Mouse (Mus musculus) heart, postnatal 36 days (tissue): ENCODE measurements at regions not wholly inside any gene's neighbourhood (a gene's known extent, or its start where the extent isn't known, plus 50 kb on each side); places are given as distances from the start of the nearest gene placed in this dataset.
"Not testable (repeated sequence)": the region's sequence is repeated elsewhere in the genome, so short reads cannot be mapped to it uniquely, and the experiment has no call there.

Experiments
- DNase-seq, 2 experiments: peaks; one replicate each; pipeline ENCODE4 v3.0.0; 2021 to 2022
- intact Hi-C: fragments of 180-260 bp; cut with DNase I; formaldehyde crosslinking; loops from one replicate; pipeline ENCODE4 v1.15.1; 2025

- no peak for DNase-seq
- intact Hi-C loops = no loop called here
These were observed 100.0 kb downstream of the Wdr20rt start for GRCm38 (mm10) chr12:65325347-65325746.

- no peak for DNase-seq
- intact Hi-C loops = no loop called here
These were observed 103.2 kb downstream of the Wdr20rt start for GRCm38 (mm10) chr12:65328532-65328931.

- no peak for DNase-seq
- intact Hi-C loops = no loop called here
These were observed 104.4 kb downstream of the Wdr20rt start for GRCm38 (mm10) chr12:65329678-65330077.

GRCm38 (mm10) chr12:65340009-65340408 is 114.7 kb downstream of the Wdr20rt start:
- DNase-seq = no peak
- intact Hi-C loops = no loop called here

GRCm38 (mm10) chr12:65347251-65347650 is 121.9 kb downstream of the Wdr20rt start:
- intact Hi-C loops = no loop called here

GRCm38 (mm10) chr12:65349535-65349934 is 124.2 kb downstream of the Wdr20rt start:
- no peak for DNase-seq
- intact Hi-C loops = no loop called here

More at GRCm38 (mm10) chr12:65347251-65347650, 121.9 kb downstream of the Wdr20rt start:
- DNase-seq = no peak

GRCm38 (mm10) chr12:65364179-65364578 is 138.9 kb downstream of the Wdr20rt start:
- DNase-seq = no peak
- intact Hi-C loops = no loop called here

- DNase-seq = no peak
- intact Hi-C loops = no loop called here
These were observed 142.0 kb downstream of the Wdr20rt start for GRCm38 (mm10) chr12:65367334-65367733.

- DNase-seq = no peak
- intact Hi-C loops = no loop called here
These were observed 142.6 kb downstream of the Wdr20rt start for GRCm38 (mm10) chr12:65367866-65368419.

GRCm38 (mm10) chr12:65371650-65372049 is 146.3 kb downstream of the Wdr20rt start:
- intact Hi-C loops = no loop called here
- no peak for DNase-seq

- no peak for DNase-seq
- intact Hi-C loops = no loop called here
These were observed 154.0 kb downstream of the Wdr20rt start for GRCm38 (mm10) chr12:65379321-65379720.

GRCm38 (mm10) chr12:65382118-65382791 is 156.9 kb downstream of the Wdr20rt start:
- intact Hi-C loops = no loop called here
- no peak for DNase-seq

- DNase-seq, intact Hi-C loops: not testable (repeated sequence)
These were observed 157.5 kb downstream of the Wdr20rt start for GRCm38 (mm10) chr12:65382796-65383195.

- peak; percentile 48 to 51 for DNase-seq
- intact Hi-C loops = no loop called here
These were observed 160.8 kb downstream of the Wdr20rt start for GRCm38 (mm10) chr12:65386005-65386645.

- peak in 1 of 2 experiments; percentile 5 for DNase-seq
- intact Hi-C loops = no loop called here
These were observed 161.7 kb downstream of the Wdr20rt start for GRCm38 (mm10) chr12:65387042-65387441.

GRCm38 (mm10) chr12:65389512-65389911 is 164.2 kb downstream of the Wdr20rt start:
- no peak for DNase-seq
- intact Hi-C loops = no loop called here

GRCm38 (mm10) chr12:65390330-65390729 is 165.0 kb downstream of the Wdr20rt start:
- DNase-seq = no peak
- intact Hi-C loops = no loop called here

GRCm38 (mm10) chr12:65401728-65402419 is 176.6 kb downstream of the Wdr20rt start:
- intact Hi-C loops = loop anchor here (10.0 kb wide), 1 partner anchor 1453 kb away; no protein-coding TSS in a partner anchor
- DNase-seq = no peak

- no peak for DNase-seq
- intact Hi-C loops = loop anchor here (10.0 kb wide), 1 partner anchor 1452 kb away; no protein-coding TSS in a partner anchor
These were observed 177.8 kb downstream of the Wdr20rt start for GRCm38 (mm10) chr12:65403124-65403523.

- intact Hi-C loops = no loop called here
These were observed 187.8 kb downstream of the Wdr20rt start for GRCm38 (mm10) chr12:65413034-65413700.

GRCm38 (mm10) chr12:65414393-65414792 is 189.1 kb downstream of the Wdr20rt start:
- no peak for DNase-seq
- intact Hi-C loops = no loop called here

More at GRCm38 (mm10) chr12:65413034-65413700, 187.8 kb downstream of the Wdr20rt start:
- no peak for DNase-seq
